Mouse (Mus musculus) monocyte, adult 5-6 weeks (primary cell): ENCODE results near the gene 1700009N14Rik. TPM values are rescaled to one million over a fixed set of nuclear protein-coding genes. Genes with fewer than 3 reads are reported as not detected.

Experiments
- ATAC-seq: fragments of 153-309, 156-312 bp; replicated peaks from 2 replicates; pipeline ENCODE4 v1.8.0; 2017; ENCODE audit warnings: mild to moderate bottlenecking; ENCODE audit not compliant: low TSS enrichment, insufficient number of reproducible peaks, severe bottlenecking, poor library complexity, low FRiP score
- total RNA-seq: library from RNA; stranded (forward); fragments of 200-1000, 200-491, 200-594 nt; gene quantifications from 3 replicates; pipeline ENCODE4 v1.2.3, GENCODE M21; 2017

The 1700009N14Rik gene
- not detected in 3 replicates for total RNA-seq

DNA sequence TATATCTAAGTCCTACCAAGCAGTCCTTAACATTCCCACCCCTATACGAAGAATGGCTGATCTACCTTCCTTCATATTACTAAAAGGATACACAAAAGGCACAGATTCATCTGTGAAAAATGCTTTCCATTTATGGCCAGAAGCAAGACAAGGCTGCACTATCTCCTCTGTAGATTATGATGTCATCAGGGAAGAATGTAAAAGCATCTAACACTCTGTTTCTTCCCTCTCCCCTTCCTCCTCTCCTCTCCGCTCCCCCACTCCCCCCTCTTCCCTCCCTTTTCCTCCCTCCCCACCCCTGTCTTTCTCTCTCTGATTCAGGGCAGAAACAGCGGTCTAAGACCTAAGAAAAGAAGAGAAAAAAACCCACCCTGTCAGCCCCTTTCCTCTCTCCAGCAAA is at the start of gene 1700009N14Rik:
1700009N14Rik (plus strand) TSS at position 227 of the 400 bp plus-strand sequence.
- no peak for ATAC-seq

DNA sequence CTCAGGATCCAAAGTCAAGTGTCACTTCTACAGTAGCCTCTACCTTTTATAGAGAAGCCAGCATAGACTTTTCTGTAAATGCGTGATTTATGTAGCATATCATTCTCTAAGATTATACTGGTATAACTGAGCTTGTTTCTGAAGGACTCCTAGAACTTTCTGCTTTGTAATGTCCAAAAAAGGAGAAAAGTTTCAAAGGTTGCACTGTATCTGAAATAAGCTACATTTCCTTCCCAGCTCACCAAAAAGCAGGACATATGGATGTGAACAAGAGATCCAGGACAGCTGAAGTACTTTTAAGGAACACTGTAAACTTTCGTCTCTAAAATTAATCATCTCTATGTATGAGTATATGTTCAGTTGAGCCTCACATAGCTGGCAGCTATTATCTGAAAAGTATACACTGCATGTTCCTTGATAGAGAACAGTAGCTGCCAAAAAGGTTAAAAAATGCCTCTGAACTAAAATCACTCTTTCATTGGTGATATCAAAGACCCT is 12.2 kb upstream of the 1700009N14Rik start:
- ATAC-seq = no peak

DNA sequence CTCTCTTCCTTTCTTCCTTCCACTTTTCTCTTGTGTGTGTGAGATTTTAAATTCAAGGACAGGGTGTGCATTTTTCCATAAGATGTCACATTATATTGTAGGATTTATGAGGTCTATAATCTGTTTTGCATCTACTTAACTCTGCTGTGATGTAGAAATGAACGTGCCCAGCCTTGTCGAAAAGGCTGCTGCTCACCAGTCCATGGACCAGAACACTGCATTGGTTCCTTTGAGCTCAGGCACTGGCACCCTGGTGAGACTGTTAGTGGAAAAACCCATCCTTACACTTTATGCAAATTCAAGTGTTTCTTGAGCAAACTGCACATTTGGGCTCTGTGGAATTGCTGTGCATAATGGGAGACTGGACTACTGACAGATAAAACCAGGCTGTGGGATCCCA is 24.2 kb downstream of the 1700009N14Rik start:
- no peak for ATAC-seq

DNA sequence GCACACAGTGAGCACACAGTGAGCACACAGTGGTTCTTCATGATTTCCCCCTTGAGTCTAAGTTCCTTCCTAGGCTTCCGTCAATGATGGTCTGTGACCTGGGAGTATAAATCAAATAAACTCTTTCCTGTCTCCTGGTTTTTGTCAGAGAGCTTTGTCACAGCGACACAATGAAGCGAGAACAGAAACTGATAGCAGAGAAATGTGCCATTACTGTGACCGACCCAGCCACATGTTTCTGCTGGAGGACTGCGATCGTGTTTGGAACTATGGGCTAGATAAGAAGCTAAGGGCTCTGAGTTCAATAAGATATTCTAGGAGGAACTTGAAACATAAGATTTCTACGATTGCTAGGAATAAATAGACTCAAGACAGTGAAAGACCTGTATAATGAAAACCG is 36.3 kb downstream of the 1700009N14Rik start:
- no peak for ATAC-seq

DNA sequence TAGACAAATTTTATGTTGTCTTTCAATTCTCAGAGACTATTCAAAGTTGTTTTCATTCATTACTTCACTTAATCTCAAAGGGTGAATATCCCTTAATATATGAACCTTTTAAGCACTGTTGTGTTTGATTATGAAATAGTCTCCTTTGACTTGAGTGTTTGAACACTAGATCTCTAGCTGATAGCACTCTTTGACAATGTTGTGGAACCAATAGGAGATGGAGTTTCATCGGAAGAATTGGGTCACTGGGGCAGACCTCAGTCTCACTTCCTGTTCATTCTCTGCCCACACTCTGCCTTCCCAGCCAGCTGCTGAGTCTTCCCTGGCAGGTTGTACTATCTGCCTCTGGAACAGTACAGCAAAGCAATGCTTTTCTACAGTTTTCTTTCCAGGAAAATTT is 43.5 kb downstream of the 1700009N14Rik start:
- no peak for ATAC-seq

DNA sequence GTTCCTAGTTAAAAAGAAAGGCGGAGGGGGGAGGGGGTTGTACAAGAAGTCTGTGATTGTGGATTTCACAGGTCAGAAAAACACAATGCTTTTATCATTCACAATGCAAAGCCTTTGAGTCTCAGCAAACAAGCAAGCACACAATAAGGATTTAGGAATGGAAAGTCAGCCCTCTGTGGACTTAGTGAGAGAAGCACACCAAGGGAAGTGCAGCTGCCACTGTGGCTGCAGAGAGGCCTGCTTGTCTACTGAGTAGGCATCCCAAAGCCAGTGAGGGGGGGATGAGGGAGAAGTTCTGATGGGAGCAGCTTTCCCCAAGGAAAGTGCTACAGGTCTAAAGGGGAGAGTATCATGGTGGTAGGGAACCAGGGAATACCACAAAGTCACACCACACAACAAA is 45.8 kb downstream of the 1700009N14Rik start:
- ATAC-seq = no peak
